Mouse (Mus musculus): Measurements from ENCODE around the gene Armh3.
A peak's percentile ranks its signal among the peaks of the same experiment; 100 is the strongest.

Gene Armh3

GRCm38 (mm10) chr19:45789888-45790874 lies 208.1 kb downstream of the Armh3 start:
- peak; percentile 29 to 38 for DNase-seq (ENCODE audit: low read depth in 1 of 2, low spot score in 2 of 2)

- DNase-seq (ENCODE audit: low read depth in 1 of 2, low spot score in 2 of 2): no peak
Measured at GRCm38 (mm10) chr19:45789365-45789764, 208.9 kb downstream of the Armh3 start.

GRCm38 (mm10) chr19:45788337-45788736 lies 210.0 kb downstream of the Armh3 start:
- DNase-seq (ENCODE audit: low read depth in 1 of 2, low spot score in 2 of 2): no peak

- no peak for DNase-seq (ENCODE audit: low read depth in 1 of 2, low spot score in 2 of 2)
Measured at GRCm38 (mm10) chr19:45787450-45787849, 210.8 kb downstream of the Armh3 start.

- no peak for DNase-seq (ENCODE audit: low read depth in 1 of 2, low spot score in 2 of 2)
Measured at GRCm38 (mm10) chr19:45785470-45785869, 212.8 kb downstream of the Armh3 start.

- DNase-seq (ENCODE audit: low read depth in 1 of 2, low spot score in 2 of 2): no peak
Measured at GRCm38 (mm10) chr19:45783933-45784576, 214.2 kb downstream of the Armh3 start.

GRCm38 (mm10) chr19:45783181-45783932 lies 214.9 kb downstream of the Armh3 start, which contains the start of gene Mgea5:
Mgea5 (minus strand) TSS chr19:45783837.
- DNase-seq (ENCODE audit: low read depth in 1 of 2, low spot score in 2 of 2): peak; percentile 96 to 99

GRCm38 (mm10) chr19:45782315-45783001 lies 215.8 kb downstream of the Armh3 start:
- peak; percentile 32 to 40 for DNase-seq (ENCODE audit: low read depth in 1 of 2, low spot score in 2 of 2)

GRCm38 (mm10) chr19:45781676-45782075 lies 216.6 kb downstream of the Armh3 start:
- no peak for DNase-seq (ENCODE audit: low read depth in 1 of 2, low spot score in 2 of 2)

- DNase-seq (ENCODE audit: low read depth in 1 of 2, low spot score in 2 of 2): no peak
Measured at GRCm38 (mm10) chr19:45780350-45780915, 217.9 kb downstream of the Armh3 start.

GRCm38 (mm10) chr19:45775486-45775885 lies 222.8 kb downstream of the Armh3 start:
- no peak for DNase-seq (ENCODE audit: low read depth in 1 of 2, low spot score in 2 of 2)

- DNase-seq (ENCODE audit: low read depth in 1 of 2, low spot score in 2 of 2): no peak
Measured at GRCm38 (mm10) chr19:45771501-45771900, 226.8 kb downstream of the Armh3 start.
